Mouse (Mus musculus) left cerebral cortex, adult 11 months (tissue): ENCODE data around the gene Atp6v0b.

Source experiments
- DNase-seq: peaks from one replicate; pipeline ENCODE4 v3.0.0; 2022; ENCODE audit warnings: low spot score

Atp6v0b gene

GRCm38 (mm10) chr4:117887133-117887532, at the start of gene Atp6v0b:
Atp6v0b (minus strand) TSS chr4:117887333.
- DNase-seq = peak; percentile 92

GRCm38 (mm10) chr4:117934081-117934480, 46.9 kb upstream of the Atp6v0b start:
- DNase-seq = no peak

- no peak for DNase-seq
Measured at GRCm38 (mm10) chr4:117933248-117933647, 46.1 kb upstream of the Atp6v0b start.

- no peak for DNase-seq
Measured at GRCm38 (mm10) chr4:117929391-117929881, 42.3 kb upstream of the Atp6v0b start, which contains the start of gene Artn. Artn (minus strand) TSS chr4:117929763.

GRCm38 (mm10) chr4:117928699-117929241, 41.6 kb upstream of the Atp6v0b start:
- DNase-seq = no peak

GRCm38 (mm10) chr4:117928234-117928633, 41.1 kb upstream of the Atp6v0b start:
- DNase-seq = no peak

GRCm38 (mm10) chr4:117926545-117927482, 39.7 kb upstream of the Atp6v0b start:
- DNase-seq = peak; percentile 50

GRCm38 (mm10) chr4:117924916-117925315, 37.8 kb upstream of the Atp6v0b start:
- no peak for DNase-seq

- DNase-seq = no peak
Measured at GRCm38 (mm10) chr4:117923450-117923849, 36.3 kb upstream of the Atp6v0b start.

- DNase-seq = no peak
Measured at GRCm38 (mm10) chr4:117921358-117921757, 34.2 kb upstream of the Atp6v0b start.

GRCm38 (mm10) chr4:117918762-117919161, 31.6 kb upstream of the Atp6v0b start:
- no peak for DNase-seq

GRCm38 (mm10) chr4:117918261-117918660, 31.1 kb upstream of the Atp6v0b start:
- DNase-seq = no peak

- no peak for DNase-seq
Measured at GRCm38 (mm10) chr4:117917847-117918246, 30.7 kb upstream of the Atp6v0b start.

GRCm38 (mm10) chr4:117917402-117917801, 30.3 kb upstream of the Atp6v0b start:
- DNase-seq = no peak

- DNase-seq = no peak
Measured at GRCm38 (mm10) chr4:117916386-117916785, 29.3 kb upstream of the Atp6v0b start.

- DNase-seq = no peak
Measured at GRCm38 (mm10) chr4:117915489-117916105, 28.5 kb upstream of the Atp6v0b start.

- peak; percentile 85 for DNase-seq
Measured at GRCm38 (mm10) chr4:117914591-117915442, 27.7 kb upstream of the Atp6v0b start, which contains the start of gene Ipo13. Ipo13 (minus strand) TSS chr4:117914999.

- DNase-seq = no peak
Measured at GRCm38 (mm10) chr4:117914031-117914430, 26.9 kb upstream of the Atp6v0b start.

GRCm38 (mm10) chr4:117913421-117913820, 26.3 kb upstream of the Atp6v0b start:
- DNase-seq = no peak

- no peak for DNase-seq
Measured at GRCm38 (mm10) chr4:117912685-117913273, 25.6 kb upstream of the Atp6v0b start.

GRCm38 (mm10) chr4:117912131-117912561, 25.0 kb upstream of the Atp6v0b start:
- DNase-seq = no peak
